23 mouse cellular contexts compared by ENCODE assay signal in genomic region chr16:91496766-91497165, GRCm38 (mm10).
"Had no signal": no experiment of that assay in that cellular context is flagged by ENCODE, and none has a peak within 500 bp of the region (broad histone marks: within the 10 kb centered on the region; RNA-seq: fewer than 3 reads in every experiment).

No protein-coding gene starts in this region.

- H3K9me3 ChIP-seq: heart, embryonic 13.5 days; heart, embryonic 15.5 days; hindbrain, embryonic 13.5 days; hindbrain, embryonic 15.5 days; kidney, embryonic 15.5 days; limb, embryonic 13.5 days; limb, embryonic 15.5 days; liver, embryonic 12.5 days had no signal

- H3K4me1 ChIP-seq: heart, embryonic 13.5 days; heart, embryonic 15.5 days; hindbrain, embryonic 13.5 days; hindbrain, embryonic 15.5 days; limb, embryonic 13.5 days; limb, embryonic 15.5 days had no signal

- H3K9ac ChIP-seq: heart, embryonic 13.5 days; heart, embryonic 15.5 days; hindbrain, embryonic 13.5 days; hindbrain, embryonic 15.5 days; kidney, embryonic 15.5 days; limb, embryonic 13.5 days; limb, embryonic 15.5 days; liver, embryonic 12.5 days; liver, embryonic 14.5 days had no signal

- H3K4me3 ChIP-seq: heart, adult 2 months; heart, embryonic 13.5 days; heart, embryonic 15.5 days; hindbrain, embryonic 13.5 days; hindbrain, embryonic 15.5 days; kidney, embryonic 15.5 days; layer of hippocampus, adult 2 months; left cerebral cortex, adult 2 months; limb, embryonic 13.5 days; limb, embryonic 15.5 days; liver, embryonic 12.5 days had no signal

- H3K27me3 ChIP-seq: heart, embryonic 13.5 days; heart, embryonic 15.5 days; hindbrain, embryonic 13.5 days; hindbrain, embryonic 15.5 days; kidney, embryonic 15.5 days; limb, embryonic 13.5 days; limb, embryonic 15.5 days; liver, embryonic 12.5 days had no signal

- DNase-seq: gastrocnemius, postnatal 36 days; heart, adult 11 months; heart, adult 2 months; heart, postnatal 14 days; heart, postnatal 36 days; kidney, adult 11 months; kidney, adult 9 months; kidney, postnatal 14 days; kidney, postnatal 36 days had no signal

- H3K27ac ChIP-seq: heart, adult 2 months; heart, embryonic 13.5 days; heart, embryonic 15.5 days; hindbrain, embryonic 13.5 days; hindbrain, embryonic 15.5 days; hindbrain, postnatal 0 days; kidney, embryonic 15.5 days; kidney, postnatal 0 days; layer of hippocampus, adult 2 months; left cerebral cortex, adult 2 months; limb, embryonic 13.5 days; limb, embryonic 15.5 days; liver, embryonic 12.5 days; liver, embryonic 14.5 days had no signal

- H3K4me2 ChIP-seq: heart, embryonic 11.5 days; heart, embryonic 13.5 days; heart, embryonic 15.5 days; hindbrain, embryonic 13.5 days; hindbrain, embryonic 15.5 days; kidney, embryonic 15.5 days; limb, embryonic 13.5 days; limb, embryonic 15.5 days; liver, embryonic 12.5 days had no signal

- ATAC-seq: hindbrain, postnatal 0 days; liver, embryonic 12.5 days had no signal
